Mouse (Mus musculus) heart, adult 2 months (tissue): ENCODE measurements around the gene Olfr906.

ENCODE experiments used
- CTCF ChIP-seq: fragments of 200-600 bp; IDR thresholded peaks from 2 replicates; pipeline ENCODE4 v1.8.1; 2022; ENCODE audit warnings: antibody characterized with exemption, mild to moderate bottlenecking, moderate library complexity
- EP300 ChIP-seq: fragments of 200-500 bp; IDR thresholded peaks from 2 replicates; pipeline ENCODE4 v1.6.1; 2011; ENCODE audit warnings: low read depth, low read length, control low read depth; ENCODE audit not compliant: insufficient read depth
- POLR2A ChIP-seq: fragments of 200-500 bp; IDR thresholded peaks from 2 replicates; pipeline ENCODE4 v1.6.1; 2011; ENCODE audit warnings: mild to moderate bottlenecking, low read depth, low read length, control low read depth; ENCODE audit not compliant: insufficient read depth

- TF ChIP-seq CTCF: no peak
- TF ChIP-seq POLR2A: no peak
- TF ChIP-seq EP300: no peak
Observed at GRCm38 (mm10) chr9:38486785-38487184, at the start of gene Olfr906.
